Mouse (Mus musculus): Measurements from ENCODE around the gene Fam84b. TPM values are rescaled to one million over a fixed set of nuclear protein-coding genes. Genes with fewer than 3 reads are reported as not detected.

Gene Fam84b
- polyA plus RNA-seq, 1 experiment = 0.02 TPM

- Histone ChIP-seq H3K79me2 (ENCODE audit: control insufficient read depth, insufficient read depth) (no peaks in the 10 kb centered on the region), H3K36me3 (ENCODE audit: control insufficient read depth, insufficient read depth) (no peaks in the 10 kb centered on the region), H3K27me3 (ENCODE audit: control insufficient read depth, insufficient read depth, insufficient read length) (peaks cover 14% of the 10 kb centered on the region), H3K4me3 (peak overlapping the region; percentile 27), H3K4me2 (ENCODE audit: low read depth) (peak overlapping the region; percentile 96), H3ac (ENCODE audit: control insufficient read depth, insufficient read length) (no peak overlapping the region)
- TF ChIP-seq TCF12 (IDR thresholded peaks at IDR 0.05; ENCODE audit: insufficient read depth, poor library complexity, severe bottlenecking) = no peak
- TF ChIP-seq E2F4 (IDR thresholded peaks at IDR 0.05; ENCODE audit: insufficient read depth) = no peak
- no peak for TF ChIP-seq REST (IDR thresholded peaks at IDR 0.05; ENCODE audit: insufficient read depth, insufficient read length)
- TF ChIP-seq USF1 (IDR thresholded peaks at IDR 0.05; ENCODE audit: low read depth) = no peak
- no peak for TF ChIP-seq MYOD1 (IDR thresholded peaks at IDR 0.05; ENCODE audit: control insufficient read depth in 1 of 3, insufficient read length in 2 of 3, low read depth in 2 of 3)
- TF ChIP-seq TCF3 (IDR thresholded peaks at IDR 0.05; ENCODE audit: insufficient read length, low read depth) = no peak
- no peak for TF ChIP-seq CEBPB (IDR thresholded peaks at IDR 0.05; ENCODE audit: insufficient read depth, poor library complexity, severe bottlenecking)
- TF ChIP-seq MAX (IDR thresholded peaks at IDR 0.05; ENCODE audit: low read depth) = no peak
These were observed 28.8 kb downstream of the Fam84b start for GRCm38 (mm10) chr15:60824751-60825227.

- no peak overlapping the region for H3ac ChIP-seq (ENCODE audit: control insufficient read depth, insufficient read length)
- no peaks in the 10 kb centered on the region for H3K79me2 ChIP-seq (ENCODE audit: control insufficient read depth, insufficient read depth)
- H3K4me3 ChIP-seq = peak overlapping the region; percentile 27
- TF ChIP-seq USF1 (IDR thresholded peaks at IDR 0.05; ENCODE audit: low read depth) (no peak), E2F4 (IDR thresholded peaks at IDR 0.05; ENCODE audit: insufficient read depth) (no peak), TCF12 (IDR thresholded peaks at IDR 0.05; ENCODE audit: insufficient read depth, poor library complexity, severe bottlenecking) (no peak), POLR2A (IDR thresholded peaks at IDR 0.05; ENCODE audit: insufficient read length, low read depth) (no peak), CEBPB (IDR thresholded peaks at IDR 0.05; ENCODE audit: insufficient read depth, poor library complexity, severe bottlenecking) (no peak), TCF3 (IDR thresholded peaks at IDR 0.05; ENCODE audit: insufficient read length, low read depth) (no peak), MAX (IDR thresholded peaks at IDR 0.05; ENCODE audit: low read depth) (no peak), REST (IDR thresholded peaks at IDR 0.05; ENCODE audit: insufficient read depth, insufficient read length) (no peak), MYOG (IDR thresholded peaks at IDR 0.05; ENCODE audit: control insufficient read depth in 1 of 3, insufficient read depth in 1 of 3, insufficient read length in 2 of 3, low read depth in 2 of 3) (no peak), MYOD1 (IDR thresholded peaks at IDR 0.05; ENCODE audit: control insufficient read depth in 1 of 3, insufficient read length in 2 of 3, low read depth in 2 of 3) (no peak), POLR2AphosphoS2 (IDR thresholded peaks at IDR 0.05; ENCODE audit: insufficient read length, low read depth) (no peak), SRF (IDR thresholded peaks at IDR 0.05; ENCODE audit: control insufficient read depth, insufficient read length, low read depth) (no peak)
- H3K4me2 ChIP-seq (ENCODE audit: low read depth) = peak overlapping the region; percentile 96
- peaks cover 14% of the 10 kb centered on the region for H3K27me3 ChIP-seq (ENCODE audit: control insufficient read depth, insufficient read depth, insufficient read length)
- no peaks in the 10 kb centered on the region for H3K36me3 ChIP-seq (ENCODE audit: control insufficient read depth, insufficient read depth)
These were observed 29.5 kb downstream of the Fam84b start for GRCm38 (mm10) chr15:60823870-60824709.

GRCm38 (mm10) chr15:60823620-60823869, 30.0 kb downstream of the Fam84b start:
- Histone ChIP-seq H3K79me2 (ENCODE audit: control insufficient read depth, insufficient read depth) (no peaks in the 10 kb centered on the region), H3ac (ENCODE audit: control insufficient read depth, insufficient read length) (no peak overlapping the region), H3K36me3 (ENCODE audit: control insufficient read depth, insufficient read depth) (no peaks in the 10 kb centered on the region), H3K27me3 (ENCODE audit: control insufficient read depth, insufficient read depth, insufficient read length) (peaks cover 14% of the 10 kb centered on the region), H3K4me3 (peak overlapping the region; percentile 27), H3K4me2 (ENCODE audit: low read depth) (peak overlapping the region; percentile 96)
- TF ChIP-seq CEBPB (IDR thresholded peaks at IDR 0.05; ENCODE audit: insufficient read depth, poor library complexity, severe bottlenecking) = no peak
- no peak for TF ChIP-seq TCF12 (IDR thresholded peaks at IDR 0.05; ENCODE audit: insufficient read depth, poor library complexity, severe bottlenecking)
- TF ChIP-seq TCF3 (IDR thresholded peaks at IDR 0.05; ENCODE audit: insufficient read length, low read depth) = no peak
- no peak for TF ChIP-seq USF1 (IDR thresholded peaks at IDR 0.05; ENCODE audit: low read depth)
- no peak for TF ChIP-seq MAX (IDR thresholded peaks at IDR 0.05; ENCODE audit: low read depth)
- TF ChIP-seq MYOD1 (IDR thresholded peaks at IDR 0.05; ENCODE audit: control insufficient read depth in 1 of 3, insufficient read length in 2 of 3, low read depth in 2 of 3) = no peak
- TF ChIP-seq REST (IDR thresholded peaks at IDR 0.05; ENCODE audit: insufficient read depth, insufficient read length) = no peak
- TF ChIP-seq POLR2A (IDR thresholded peaks at IDR 0.05; ENCODE audit: insufficient read length, low read depth) = no peak
- no peak for TF ChIP-seq E2F4 (IDR thresholded peaks at IDR 0.05; ENCODE audit: insufficient read depth)
- TF ChIP-seq POLR2AphosphoS2 (IDR thresholded peaks at IDR 0.05; ENCODE audit: insufficient read length, low read depth) = no peak
- no peak for TF ChIP-seq MYOG (IDR thresholded peaks at IDR 0.05; ENCODE audit: control insufficient read depth in 1 of 3, insufficient read depth in 1 of 3, insufficient read length in 2 of 3, low read depth in 2 of 3)
- TF ChIP-seq SRF (IDR thresholded peaks at IDR 0.05; ENCODE audit: control insufficient read depth, insufficient read length, low read depth) = no peak

GRCm38 (mm10) chr15:60822803-60823619, 30.6 kb downstream of the Fam84b start:
- Histone ChIP-seq H3K79me2 (ENCODE audit: control insufficient read depth, insufficient read depth) (no peaks in the 10 kb centered on the region), H3K27me3 (ENCODE audit: control insufficient read depth, insufficient read depth, insufficient read length) (peaks cover 14% of the 10 kb centered on the region), H3K4me3 (peak overlapping the region; percentile 27), H3ac (ENCODE audit: control insufficient read depth, insufficient read length) (no peak overlapping the region), H3K4me2 (ENCODE audit: low read depth) (peak overlapping the region; percentile 96), H3K36me3 (ENCODE audit: control insufficient read depth, insufficient read depth) (no peaks in the 10 kb centered on the region)
- TF ChIP-seq MYOG (IDR thresholded peaks at IDR 0.05; ENCODE audit: control insufficient read depth in 1 of 3, insufficient read depth in 1 of 3, insufficient read length in 2 of 3, low read depth in 2 of 3) = peak in 1 of 3 experiments; percentile 3
- no peak for TF ChIP-seq TCF3 (IDR thresholded peaks at IDR 0.05; ENCODE audit: insufficient read length, low read depth)

Data from myocyte (in vitro differentiated cells).